Mouse (Mus musculus) liver, embryonic 11.5 days (tissue): ENCODE measurements around the gene Cd52. TPM values are rescaled to one million over a fixed set of nuclear protein-coding genes. Genes with fewer than 3 reads are reported as not detected.

Source experiments
- ATAC-seq: fragments of 200-750 bp; cut with Nextera tagmentation; replicated peaks from 2 replicates; pipeline ENCODE4 v1.8.0; 2017; ENCODE audit warnings: moderate number of reproducible peaks, mild to moderate bottlenecking, moderate TSS enrichment, moderate library complexity; ENCODE audit not compliant: low FRiP score
- DNase-seq: peaks from one replicate; pipeline ENCODE4 v3.0.0-alpha.2; 2017; ENCODE audit warnings: low spot score
- H3K27ac ChIP-seq: fragments of 300-500 bp; sonication (generic); 2 replicates; pipeline ENCODE4 v1.5.1; 2014; ENCODE audit warnings: mild to moderate bottlenecking, low read depth, low read length, control low read depth
- H3K27me3 ChIP-seq: fragments of 300-500 bp; sonication (generic); replicated peaks from 2 replicates; pipeline ENCODE4 v1.6.1; 2014; ENCODE audit warnings: low read length, mixed read lengths; ENCODE audit not compliant: control insufficient read depth, insufficient read depth
- H3K36me3 ChIP-seq: fragments of 300-500 bp; sonication (generic); 2 replicates; pipeline ENCODE4 v1.6.1; 2014; ENCODE audit warnings: mild to moderate bottlenecking, low read length, moderate library complexity, mixed read lengths; ENCODE audit not compliant: control insufficient read depth, insufficient read depth
- H3K4me1 ChIP-seq: fragments of 300-500 bp; sonication (generic); replicated peaks from 2 replicates; pipeline ENCODE4 v1.6.1; 2014; ENCODE audit warnings: low read length, mixed read lengths; ENCODE audit not compliant: control insufficient read depth, insufficient read depth
- H3K4me2 ChIP-seq: fragments of 300-500 bp; sonication (generic); 2 replicates; pipeline ENCODE4 v1.6.1; 2014; ENCODE audit warnings: mild to moderate bottlenecking, control low read depth, moderate library complexity
- H3K4me3 ChIP-seq: fragments of 300-500 bp; sonication (generic); 2 replicates; pipeline ENCODE4 v1.5.1; 2014; ENCODE audit warnings: low read depth, low read length, control low read depth
- H3K9ac ChIP-seq: fragments of 300-500 bp; sonication (generic); 2 replicates; pipeline ENCODE4 v1.6.1; 2014; ENCODE audit warnings: low read depth, low read length, control low read depth
- H3K9me3 ChIP-seq: fragments of 300-500 bp; sonication (generic); 2 replicates; pipeline ENCODE4 v1.6.1; 2016; ENCODE audit warnings: low read length, inconsistent platforms, mixed read lengths; ENCODE audit not compliant: control insufficient read depth
- WGBS: fragments of 180-500 bp; shearing (Covaris S2); extraction: QIAGEN DNeasy Blood & Tissue Kit; methylation state at CpG from one replicate; pipeline ENCODE4 v1.1.7; 2014; 5-methylcytosine and 5-hydroxymethylcytosine counted together
- polyA plus RNA-seq: library from polyadenylated mRNA; unstranded; fragments of >200 nt; fragmentation: Nextera tagmentation; extraction: Ambion mirVana; gene quantifications from 2 replicates; pipeline ENCODE4 v1.2.1, GENCODE M21; 2014

The Cd52 gene
- polyA plus RNA-seq, 1 experiment from 2014 or later = 16.4 TPM

GRCm38 (mm10) chr4:134091225-134091529, 3.7 kb downstream of the Cd52 start:
- no peak overlapping the region for H3K9ac ChIP-seq
- no peaks in the 10 kb centered on the region for H3K4me1 ChIP-seq
- ATAC-seq (no peak), DNase-seq (no peak)
- H3K4me3 ChIP-seq = no peak overlapping the region
- H3K9me3 ChIP-seq = no peaks in the 10 kb centered on the region
- no peak overlapping the region for H3K27ac ChIP-seq
- H3K36me3 ChIP-seq = no peaks in the 10 kb centered on the region
- H3K27me3 ChIP-seq = no peaks in the 10 kb centered on the region
- WGBS = 83% methylated on average over 6 of the region's 6 CpGs
- H3K4me2 ChIP-seq = no peak overlapping the region

GRCm38 (mm10) chr4:134090521-134091224, 4.2 kb downstream of the Cd52 start:
- H3K9ac ChIP-seq = no peak overlapping the region
- H3K4me2 ChIP-seq = no peak overlapping the region
- no peaks in the 10 kb centered on the region for H3K4me1 ChIP-seq
- ATAC-seq (no peak), DNase-seq (no peak)
- no peaks in the 10 kb centered on the region for H3K9me3 ChIP-seq
- no peak overlapping the region for H3K27ac ChIP-seq
- no peaks in the 10 kb centered on the region for H3K36me3 ChIP-seq
- WGBS = 79% methylated on average over 16 of the region's 16 CpGs
- no peaks in the 10 kb centered on the region for H3K27me3 ChIP-seq
- H3K4me3 ChIP-seq = no peak overlapping the region

- DNase-seq = no peak
Observed at GRCm38 (mm10) chr4:134089029-134089428, 5.9 kb downstream of the Cd52 start.

GRCm38 (mm10) chr4:134087412-134087811, 7.5 kb downstream of the Cd52 start:
- no peaks in the 10 kb centered on the region for H3K27me3 ChIP-seq
- DNase-seq (no peak), ATAC-seq (peak; percentile 63; the same call in 1 of the 2 replicates)
- no peak overlapping the region for H3K9ac ChIP-seq
- H3K4me1 ChIP-seq = no peaks in the 10 kb centered on the region
- no peaks in the 10 kb centered on the region for H3K9me3 ChIP-seq
- no peak overlapping the region for H3K4me2 ChIP-seq
- no peak overlapping the region for H3K27ac ChIP-seq
- H3K36me3 ChIP-seq = no peaks in the 10 kb centered on the region
- H3K4me3 ChIP-seq = no peak overlapping the region
- WGBS = 33% methylated on average over 7 of the region's 7 CpGs

More at GRCm38 (mm10) chr4:134089029-134089428, 5.9 kb downstream of the Cd52 start:
- H3K4me3 ChIP-seq = no peak overlapping the region
- no peak overlapping the region for H3K27ac ChIP-seq
- H3K4me2 ChIP-seq = no peak overlapping the region
- WGBS = 82% methylated on average over 9 of the region's 9 CpGs
- no peaks in the 10 kb centered on the region for H3K4me1 ChIP-seq
- no peaks in the 10 kb centered on the region for H3K27me3 ChIP-seq
- no peak for ATAC-seq
- H3K9ac ChIP-seq = no peak overlapping the region
- H3K36me3 ChIP-seq = no peaks in the 10 kb centered on the region
- H3K9me3 ChIP-seq = no peaks in the 10 kb centered on the region

GRCm38 (mm10) chr4:134084999-134085398, 9.9 kb downstream of the Cd52 start:
- WGBS = 82% methylated on average over 4 of the region's 4 CpGs

GRCm38 (mm10) chr4:134082460-134082859, 12.4 kb downstream of the Cd52 start:
- Histone ChIP-seq H3K9me3 (no peaks in the 10 kb centered on the region), H3K9ac (no peak overlapping the region), H3K4me3 (peak overlapping the region; percentile 53), H3K27ac (no peak overlapping the region), H3K27me3 (peaks cover 4% of the 10 kb centered on the region; the same call in 1 of the 2 replicates), H3K4me1 (peaks cover 13% of the 10 kb centered on the region), H3K36me3 (no peaks in the 10 kb centered on the region), H3K4me2 (peak overlapping the region; percentile 88)
- WGBS = 21% methylated on average over 7 of the region's 7 CpGs
- DNase-seq (no peak), ATAC-seq (no peak)

More at GRCm38 (mm10) chr4:134084999-134085398, 9.9 kb downstream of the Cd52 start:
- Histone ChIP-seq H3K4me3 (no peak overlapping the region), H3K9ac (no peak overlapping the region), H3K36me3 (no peaks in the 10 kb centered on the region), H3K27ac (no peak overlapping the region), H3K9me3 (no peaks in the 10 kb centered on the region), H3K4me2 (no peak overlapping the region), H3K4me1 (peaks cover 13% of the 10 kb centered on the region), H3K27me3 (peaks cover 4% of the 10 kb centered on the region; the same call in 1 of the 2 replicates)
- ATAC-seq (no peak), DNase-seq (no peak)

GRCm38 (mm10) chr4:134081730-134082386, 13.0 kb downstream of the Cd52 start:
- WGBS = 0% methylated on average over 41 of the region's 41 CpGs
- ATAC-seq = peak; percentile 91

GRCm38 (mm10) chr4:134080674-134081073, 14.2 kb downstream of the Cd52 start:
- WGBS = 72% methylated on average over 4 of the region's 4 CpGs
- Histone ChIP-seq H3K36me3 (no peaks in the 10 kb centered on the region), H3K4me2 (no peak overlapping the region), H3K4me3 (no peak overlapping the region), H3K4me1 (peaks cover 13% of the 10 kb centered on the region), H3K27ac (no peak overlapping the region), H3K27me3 (peaks cover 4% of the 10 kb centered on the region; the same call in 1 of the 2 replicates), H3K9me3 (no peaks in the 10 kb centered on the region), H3K9ac (no peak overlapping the region)
- DNase-seq (no peak), ATAC-seq (no peak)

More at GRCm38 (mm10) chr4:134081730-134082386, 13.0 kb downstream of the Cd52 start:
- peak; percentile 86 for DNase-seq
- H3K27ac ChIP-seq = 0 out of 2 replicates have a peak overlapping the region, but pooled peaks have one; percentile 55
- H3K9me3 ChIP-seq = no peaks in the 10 kb centered on the region
- peak overlapping the region; percentile 88 for H3K4me2 ChIP-seq
- H3K9ac ChIP-seq = peak overlapping the region; percentile 40
- H3K4me1 ChIP-seq = peaks cover 13% of the 10 kb centered on the region
- no peaks in the 10 kb centered on the region for H3K36me3 ChIP-seq
- peak overlapping the region; percentile 53 for H3K4me3 ChIP-seq
- H3K27me3 ChIP-seq = peaks cover 4% of the 10 kb centered on the region; the same call in 1 of the 2 replicates
